Mouse (Mus musculus) cortical plate, adult 2 months (tissue): ENCODE results near the gene Coq8a. TPM values are rescaled to one million over a fixed set of nuclear protein-coding genes. Genes with fewer than 3 reads are reported as not detected.

ENCODE experiments used
- H3K27ac ChIP-seq: fragments of 200-500 bp; 2 replicates; pipeline ENCODE4 v1.5.1; 2012; ENCODE audit warnings: low read length, control low read depth, inconsistent platforms; ENCODE audit not compliant: insufficient read depth
- H3K4me1 ChIP-seq: fragments of 200-500 bp; 2 replicates; pipeline ENCODE4 v1.6.1; 2011; ENCODE audit warnings: low read length; ENCODE audit not compliant: control insufficient read depth, insufficient read depth
- H3K4me3 ChIP-seq: fragments of 200-500 bp; 2 replicates; pipeline ENCODE4 v1.5.1; 2011; ENCODE audit warnings: mild to moderate bottlenecking, low read length, control low read depth; ENCODE audit not compliant: insufficient read depth
- CTCF ChIP-seq: fragments of 200-500 bp; IDR thresholded peaks from 2 replicates; pipeline ENCODE4 v1.5.1; 2011; ENCODE audit warnings: mild to moderate bottlenecking, control low read depth, low read length; ENCODE audit not compliant: insufficient read depth; ENCODE audit errors: extremely low read depth
- POLR2A ChIP-seq: fragments of 200-500 bp; IDR thresholded peaks from 2 replicates; pipeline ENCODE4 v1.6.1; 2011; ENCODE audit warnings: mild to moderate bottlenecking, low read length, control low read depth; ENCODE audit not compliant: insufficient read depth; ENCODE audit errors: extremely low read depth
- polyA plus RNA-seq: library from polyadenylated mRNA; depleted of rRNA; stranded (reverse); fragments of >200 nt; gene quantifications from 2 replicates; pipeline ENCODE4 v1.2.3, GENCODE M21; 2012

The Coq8a gene
- polyA plus RNA-seq, 1 experiment: 35.9 TPM

GRCm38 (mm10) chr1:180226221-180226713 lies 26.9 kb upstream of the Coq8a start:
- Histone ChIP-seq H3K27ac (no peak overlapping the region), H3K4me1 (no peaks in the 10 kb centered on the region), H3K4me3 (peak overlapping the region; percentile 24)
- TF ChIP-seq CTCF (no peak), POLR2A (no peak)

- H3K4me1 ChIP-seq: no peaks in the 10 kb centered on the region
- peak overlapping the region; percentile 24 for H3K4me3 ChIP-seq
- H3K27ac ChIP-seq: no peak overlapping the region
- TF ChIP-seq CTCF (no peak), POLR2A (no peak)
Measured at GRCm38 (mm10) chr1:180225500-180226220, 26.3 kb upstream of the Coq8a start.

DNA sequence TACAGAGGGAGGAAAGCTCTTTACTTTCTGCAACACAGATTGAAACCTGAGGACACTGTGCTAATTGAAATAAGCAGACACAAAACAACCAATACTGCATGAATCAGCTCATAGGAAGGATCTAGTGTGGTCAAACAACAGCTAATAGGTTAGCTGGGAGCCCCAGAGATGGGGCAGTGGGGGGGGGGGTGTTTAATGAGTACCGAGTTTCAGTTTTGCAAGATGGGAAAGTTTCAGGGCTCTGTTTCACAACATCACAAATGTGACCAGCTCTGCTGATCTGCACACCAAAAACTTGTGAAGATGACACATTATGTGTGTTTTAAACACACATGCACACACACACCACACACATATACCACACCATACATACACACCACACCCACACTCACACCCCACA lies 22.6 kb upstream of the Coq8a start:
- H3K27ac ChIP-seq: no peak overlapping the region
- no peaks in the 10 kb centered on the region for H3K4me1 ChIP-seq
- H3K4me3 ChIP-seq: no peak overlapping the region
- TF ChIP-seq POLR2A: no peak
- no peak for TF ChIP-seq CTCF

DNA sequence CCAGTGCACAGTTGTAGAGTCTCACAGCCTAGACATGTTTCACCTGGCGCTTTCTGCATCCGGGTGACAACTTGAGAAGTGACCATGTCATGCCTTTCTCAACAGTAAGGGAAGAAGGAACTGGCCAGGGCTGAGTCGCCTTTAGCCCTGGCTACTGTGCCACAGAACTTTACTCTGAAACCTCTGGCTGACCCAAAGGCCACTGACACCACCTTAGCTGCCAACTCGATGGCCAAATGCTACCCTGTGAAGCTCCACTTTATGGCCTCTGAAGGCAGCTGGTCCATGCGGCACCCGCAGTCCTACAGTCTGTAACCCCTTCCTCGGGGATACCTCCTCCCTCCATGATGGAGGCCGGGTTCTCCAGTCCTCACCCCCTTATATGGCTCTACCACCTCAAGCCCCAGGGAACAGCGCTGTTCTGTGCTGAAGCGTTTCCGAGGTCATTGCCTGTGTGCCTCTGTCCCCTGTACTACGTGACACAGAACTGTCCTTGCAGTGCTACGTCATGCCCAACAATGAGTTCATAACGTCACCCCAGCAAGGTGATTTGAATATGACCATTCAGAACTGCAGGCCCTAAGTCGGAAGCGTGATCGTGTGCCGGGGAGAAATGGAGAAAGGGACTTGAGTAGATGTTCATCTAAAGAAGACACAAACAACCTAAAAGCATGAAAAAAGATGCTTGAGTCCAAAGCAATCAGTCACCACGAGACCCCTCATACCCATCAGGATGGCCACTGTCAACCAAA lies 21.6 kb upstream of the Coq8a start:
- Histone ChIP-seq H3K4me3 (no peak overlapping the region), H3K4me1 (no peaks in the 10 kb centered on the region), H3K27ac (no peak overlapping the region)
- TF ChIP-seq CTCF: no peak
- TF ChIP-seq POLR2A: no peak

GRCm38 (mm10) chr1:180216541-180217276 lies 17.3 kb upstream of the Coq8a start:
- TF ChIP-seq POLR2A (no peak), CTCF (no peak)
- no peak overlapping the region for H3K27ac ChIP-seq
- no peak overlapping the region for H3K4me3 ChIP-seq
- H3K4me1 ChIP-seq: no peaks in the 10 kb centered on the region

GRCm38 (mm10) chr1:180215044-180215443 lies 15.6 kb upstream of the Coq8a start:
- no peaks in the 10 kb centered on the region for H3K4me1 ChIP-seq
- TF ChIP-seq POLR2A (no peak), CTCF (peak; percentile 96)
- H3K4me3 ChIP-seq: no peak overlapping the region
- H3K27ac ChIP-seq: no peak overlapping the region

DNA sequence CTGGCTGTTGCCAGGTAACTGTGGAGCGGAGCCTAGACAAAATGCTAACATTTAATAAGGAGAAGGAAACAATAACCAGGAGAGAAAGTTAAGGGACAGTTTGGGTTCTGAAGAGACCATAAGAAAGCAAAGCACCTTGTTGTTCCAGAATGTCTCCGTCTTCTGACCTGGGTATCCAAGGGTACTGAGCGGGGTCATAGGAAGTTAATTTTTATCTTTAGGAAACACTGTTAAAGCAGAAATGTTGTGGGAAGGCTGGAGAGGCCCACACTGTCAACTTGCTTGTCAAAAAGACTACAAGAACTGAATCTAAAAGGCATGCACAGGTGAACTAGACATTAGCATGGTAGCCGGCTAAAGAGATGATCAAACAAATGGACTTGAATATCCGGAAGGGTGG lies 13.5 kb upstream of the Coq8a start:
- Histone ChIP-seq H3K4me3 (no peak overlapping the region), H3K27ac (no peak overlapping the region), H3K4me1 (no peaks in the 10 kb centered on the region)
- TF ChIP-seq POLR2A: no peak
- TF ChIP-seq CTCF: no peak

- TF ChIP-seq CTCF (no peak), POLR2A (no peak)
- H3K4me1 ChIP-seq: no peaks in the 10 kb centered on the region
Measured at GRCm38 (mm10) chr1:180210781-180211271, 11.4 kb upstream of the Coq8a start.

GRCm38 (mm10) chr1:180210031-180210432 lies 10.6 kb upstream of the Coq8a start:
- Histone ChIP-seq H3K27ac (no peak overlapping the region), H3K4me1 (no peaks in the 10 kb centered on the region), H3K4me3 (no peak overlapping the region)
- TF ChIP-seq CTCF (no peak), POLR2A (no peak)

More at GRCm38 (mm10) chr1:180210781-180211271, 11.4 kb upstream of the Coq8a start:
- no peak overlapping the region for H3K27ac ChIP-seq
- H3K4me3 ChIP-seq: no peak overlapping the region

DNA sequence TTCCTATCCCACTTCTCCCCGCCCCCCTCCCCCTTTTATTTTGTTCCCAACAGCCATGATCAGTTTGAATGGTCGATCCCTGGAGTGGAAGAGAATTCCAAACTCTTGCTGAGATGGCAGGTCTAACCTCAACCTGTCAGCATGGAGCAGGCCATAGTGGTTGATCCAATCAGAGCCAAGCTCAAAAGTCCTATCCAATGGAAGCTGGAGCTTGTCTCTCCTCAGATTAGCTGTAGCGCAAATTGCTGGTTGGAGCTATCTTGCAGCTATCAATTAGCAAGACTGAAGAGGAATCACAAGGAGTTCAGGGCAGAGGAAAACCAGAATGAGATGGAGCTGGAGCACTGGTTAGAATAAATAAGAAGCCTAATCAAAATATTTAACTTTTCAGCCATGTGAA lies 9.0 kb upstream of the Coq8a start:
- Histone ChIP-seq H3K27ac (no peak overlapping the region), H3K4me1 (no peaks in the 10 kb centered on the region), H3K4me3 (no peak overlapping the region)
- no peak for TF ChIP-seq CTCF
- TF ChIP-seq POLR2A: no peak
